Mouse (Mus musculus) heart, embryonic 12.5 days (tissue): ENCODE results near the gene Slc35c2. TPM values are rescaled to one million over a fixed set of nuclear protein-coding genes. Genes with fewer than 3 reads are reported as not detected.

Source experiments
- ATAC-seq: fragments of 200-750 bp; cut with Nextera tagmentation; 2 replicates; pipeline ENCODE4 v1.8.0; 2017; ENCODE audit warnings: moderate TSS enrichment, moderate library complexity; ENCODE audit not compliant: insufficient number of reproducible peaks, low FRiP score
- H3K27ac ChIP-seq: fragments of 300-500 bp; sonication (generic); 2 replicates; pipeline ENCODE4 v1.5.1; 2016; ENCODE audit warnings: mild to moderate bottlenecking, moderate library complexity; ENCODE audit not compliant: poor library complexity, severe bottlenecking
- H3K27me3 ChIP-seq: fragments of 300-500 bp; sonication (generic); replicated peaks from 2 replicates; pipeline ENCODE4 v1.6.1; 2016; ENCODE audit warnings: mild to moderate bottlenecking, moderate library complexity
- H3K36me3 ChIP-seq: fragments of 300-500 bp; sonication (generic); 2 replicates; pipeline ENCODE4 v1.6.1; 2016; ENCODE audit warnings: mild to moderate bottlenecking, moderate library complexity
- H3K4me1 ChIP-seq: fragments of 300-500 bp; sonication (generic); replicated peaks from 2 replicates; pipeline ENCODE4 v1.6.1; 2016; ENCODE audit warnings: mild to moderate bottlenecking
- H3K4me2 ChIP-seq: fragments of 300-500 bp; sonication (generic); 2 replicates; pipeline ENCODE4 v1.6.1; 2016; ENCODE audit warnings: mild to moderate bottlenecking, moderate library complexity
- H3K4me3 ChIP-seq: fragments of 300-500 bp; sonication (generic); 2 replicates; pipeline ENCODE4 v1.5.1; 2016; ENCODE audit warnings: mild to moderate bottlenecking
- H3K9ac ChIP-seq: fragments of 300-500 bp; sonication (generic); 2 replicates; pipeline ENCODE4 v1.6.1; 2016; ENCODE audit warnings: mild to moderate bottlenecking, moderate library complexity
- H3K9me3 ChIP-seq: fragments of 300-500 bp; sonication (generic); replicated peaks from 2 replicates; pipeline ENCODE4 v1.6.1; 2016; ENCODE audit warnings: mild to moderate bottlenecking, moderate library complexity
- WGBS: fragments of 180-500 bp; shearing (Covaris S2); methylation state at CpG from one replicate; pipeline ENCODE4 v1.1.7; 2016; 5-methylcytosine and 5-hydroxymethylcytosine counted together
- polyA plus RNA-seq: library from polyadenylated mRNA; unstranded; fragments of >200 nt; fragmentation: Nextera tagmentation; extraction: Ambion mirVana; gene quantifications from 2 replicates; pipeline ENCODE4 v1.2.1, GENCODE M21; 2016

The Slc35c2 gene
- polyA plus RNA-seq, 1 experiment from 2014 or later = 39.7 TPM

GRCm38 (mm10) chr2:165311577-165311976 is 23.9 kb upstream of the Slc35c2 start:
- Histone ChIP-seq H3K36me3 (peaks cover 93% of the 10 kb centered on the region), H3K9ac (no peak overlapping the region), H3K27ac (no peak overlapping the region), H3K27me3 (no peaks in the 10 kb centered on the region), H3K9me3 (no peaks in the 10 kb centered on the region), H3K4me2 (no peak overlapping the region), H3K4me3 (no peak overlapping the region), H3K4me1 (peaks cover 2% of the 10 kb centered on the region)
- 91% methylated on average over 12 of the region's 12 CpGs for WGBS
- ATAC-seq = no peak

GRCm38 (mm10) chr2:165310818-165311425 is 23.3 kb upstream of the Slc35c2 start:
- no peaks in the 10 kb centered on the region for H3K9me3 ChIP-seq
- H3K27me3 ChIP-seq = no peaks in the 10 kb centered on the region
- no peak for ATAC-seq
- peaks cover 91% of the 10 kb centered on the region for H3K36me3 ChIP-seq
- no peak overlapping the region for H3K9ac ChIP-seq
- no peak overlapping the region for H3K4me2 ChIP-seq
- 73% methylated on average over 13 of the region's 13 CpGs for WGBS
- no peaks in the 10 kb centered on the region for H3K4me1 ChIP-seq
- no peak overlapping the region for H3K4me3 ChIP-seq
- H3K27ac ChIP-seq = no peak overlapping the region

- ATAC-seq = no peak
- Histone ChIP-seq H3K9ac (no peak overlapping the region), H3K9me3 (no peaks in the 10 kb centered on the region), H3K4me1 (no peaks in the 10 kb centered on the region), H3K4me3 (no peak overlapping the region), H3K4me2 (no peak overlapping the region), H3K27ac (no peak overlapping the region), H3K36me3 (peaks cover 89% of the 10 kb centered on the region), H3K27me3 (no peaks in the 10 kb centered on the region)
- 84% methylated on average over 6 of the region's 6 CpGs for WGBS
These were observed 20.1 kb upstream of the Slc35c2 start for GRCm38 (mm10) chr2:165307801-165308200.

- Histone ChIP-seq H3K4me1 (no peaks in the 10 kb centered on the region), H3K9ac (no peak overlapping the region), H3K9me3 (no peaks in the 10 kb centered on the region), H3K27me3 (no peaks in the 10 kb centered on the region), H3K36me3 (peaks cover 88% of the 10 kb centered on the region), H3K4me2 (no peak overlapping the region), H3K4me3 (no peak overlapping the region), H3K27ac (no peak overlapping the region)
- WGBS = 89% methylated on average over 8 of the region's 8 CpGs
- ATAC-seq = no peak
These were observed 17.8 kb upstream of the Slc35c2 start for GRCm38 (mm10) chr2:165305438-165305837.

GRCm38 (mm10) chr2:165304819-165305218 is 17.1 kb upstream of the Slc35c2 start:
- no peak for ATAC-seq
- H3K36me3 ChIP-seq = peaks cover 88% of the 10 kb centered on the region
- H3K27me3 ChIP-seq = no peaks in the 10 kb centered on the region
- H3K4me2 ChIP-seq = no peak overlapping the region
- 84% methylated on average over 19 of the region's 19 CpGs for whole genome bisulfite sequencing
- no peak overlapping the region for H3K9ac ChIP-seq
- no peaks in the 10 kb centered on the region for H3K9me3 ChIP-seq
- no peak overlapping the region for H3K27ac ChIP-seq
- no peak overlapping the region for H3K4me3 ChIP-seq
- H3K4me1 ChIP-seq = no peaks in the 10 kb centered on the region

- Histone ChIP-seq H3K36me3 (peaks cover 85% of the 10 kb centered on the region), H3K27me3 (no peaks in the 10 kb centered on the region), H3K9me3 (no peaks in the 10 kb centered on the region), H3K27ac (no peak overlapping the region), H3K4me1 (no peaks in the 10 kb centered on the region), H3K4me3 (no peak overlapping the region), H3K9ac (no peak overlapping the region), H3K4me2 (no peak overlapping the region)
- no peak for ATAC-seq
- 92% methylated on average over 6 of the region's 6 CpGs for WGBS
These were observed 15.8 kb upstream of the Slc35c2 start for GRCm38 (mm10) chr2:165303354-165304012.

DNA sequence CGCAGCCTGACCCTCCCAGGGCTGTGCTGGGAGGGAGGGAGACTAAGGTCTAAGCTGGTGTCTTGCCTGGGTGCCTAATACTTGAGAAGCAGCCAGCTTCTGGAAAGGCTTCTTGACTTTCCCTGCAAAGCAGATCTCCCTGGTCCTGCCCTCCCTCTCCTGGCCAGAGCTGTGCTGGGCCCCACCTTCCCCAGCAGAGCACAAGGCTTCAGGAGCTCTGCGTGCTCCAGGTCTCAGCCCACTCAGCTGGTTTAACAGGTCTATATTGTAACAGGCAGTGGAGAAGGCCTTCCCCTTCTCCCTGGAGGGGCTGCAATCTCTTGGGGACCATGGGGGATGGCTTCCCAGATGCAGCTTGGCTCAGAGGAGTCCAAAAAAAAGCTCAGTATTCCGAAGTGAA is 13.7 kb upstream of the Slc35c2 start:
- peaks cover 88% of the 10 kb centered on the region for H3K36me3 ChIP-seq
- H3K4me2 ChIP-seq = no peak overlapping the region
- no peak overlapping the region for H3K4me3 ChIP-seq
- no peak overlapping the region for H3K27ac ChIP-seq
- H3K27me3 ChIP-seq = no peaks in the 10 kb centered on the region
- H3K9ac ChIP-seq = no peak overlapping the region
- ATAC-seq = no peak
- 66% methylated on average over 3 of the region's 3 CpGs for WGBS
- H3K9me3 ChIP-seq = no peaks in the 10 kb centered on the region
- H3K4me1 ChIP-seq = no peaks in the 10 kb centered on the region

DNA sequence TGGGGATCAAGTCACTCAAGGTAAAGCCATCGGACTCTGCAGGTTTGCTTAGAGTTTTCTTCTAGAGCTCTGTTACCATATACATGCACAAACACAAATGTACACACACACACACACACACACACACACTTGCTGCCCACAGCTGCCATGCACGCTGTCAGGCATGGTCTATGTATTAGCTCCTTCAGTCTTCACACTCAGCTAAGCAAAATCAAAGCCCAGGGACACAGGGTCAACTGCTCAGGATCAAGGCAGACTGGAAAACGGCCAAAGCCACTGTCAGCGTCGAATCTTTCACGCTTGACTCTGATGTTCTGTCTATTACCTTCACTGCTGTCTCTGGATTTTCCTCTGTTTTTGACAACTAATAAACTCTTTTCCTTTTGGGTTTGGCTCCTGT is 13.2 kb upstream of the Slc35c2 start:
- Histone ChIP-seq H3K4me2 (no peak overlapping the region), H3K9ac (no peak overlapping the region), H3K36me3 (peaks cover 94% of the 10 kb centered on the region), H3K27ac (no peak overlapping the region), H3K9me3 (no peaks in the 10 kb centered on the region), H3K27me3 (no peaks in the 10 kb centered on the region), H3K4me3 (no peak overlapping the region), H3K4me1 (no peaks in the 10 kb centered on the region)
- no peak for ATAC-seq
- WGBS = 88% methylated on average over 6 of the region's 6 CpGs

GRCm38 (mm10) chr2:165300424-165300823 is 12.8 kb upstream of the Slc35c2 start:
- ATAC-seq = no peak

GRCm38 (mm10) chr2:165297429-165297828 is 9.8 kb upstream of the Slc35c2 start:
- H3K27ac ChIP-seq = no peak overlapping the region
- no peaks in the 10 kb centered on the region for H3K9me3 ChIP-seq
- peaks cover 91% of the 10 kb centered on the region for H3K36me3 ChIP-seq
- no peak for ATAC-seq
- no peaks in the 10 kb centered on the region for H3K4me1 ChIP-seq
- no peaks in the 10 kb centered on the region for H3K27me3 ChIP-seq
- 86% methylated on average over 11 of the region's 11 CpGs for WGBS
- no peak overlapping the region for H3K4me3 ChIP-seq
- no peak overlapping the region for H3K9ac ChIP-seq
- no peak overlapping the region for H3K4me2 ChIP-seq

More at GRCm38 (mm10) chr2:165300424-165300823, 12.8 kb upstream of the Slc35c2 start:
- Histone ChIP-seq H3K4me2 (no peak overlapping the region), H3K36me3 (peaks cover 95% of the 10 kb centered on the region), H3K9me3 (no peaks in the 10 kb centered on the region), H3K9ac (no peak overlapping the region), H3K4me1 (no peaks in the 10 kb centered on the region), H3K27me3 (no peaks in the 10 kb centered on the region), H3K4me3 (no peak overlapping the region), H3K27ac (no peak overlapping the region)
- 77% methylated on average over 8 of the region's 8 CpGs for WGBS

GRCm38 (mm10) chr2:165296571-165296970 is 8.9 kb upstream of the Slc35c2 start:
- Histone ChIP-seq H3K4me2 (no peak overlapping the region), H3K4me3 (no peak overlapping the region), H3K27ac (no peak overlapping the region), H3K9ac (no peak overlapping the region), H3K36me3 (peaks cover 91% of the 10 kb centered on the region), H3K4me1 (no peaks in the 10 kb centered on the region), H3K27me3 (no peaks in the 10 kb centered on the region), H3K9me3 (no peaks in the 10 kb centered on the region)
- ATAC-seq = no peak
- WGBS = 85% methylated on average over 18 of the region's 18 CpGs
